Mouse (Mus musculus) left cerebral cortex, postnatal 36 days (tissue): ENCODE results near the gene Col4a2. TPM values are rescaled to one million over a fixed set of nuclear protein-coding genes. Genes with fewer than 3 reads are reported as not detected.

Source experiments
- DNase-seq, 2 experiments: peaks; one replicate each; pipeline ENCODE4 v3.0.0; 2021 to 2022; ENCODE audit warnings: low spot score in 2 of 2, mixed read lengths in 1 of 2
- intact Hi-C: fragments of 180-260 bp; cut with DNase I; formaldehyde crosslinking; loops from one replicate; pipeline ENCODE4 v1.15.1; 2025
- total RNA-seq, 2 experiments: library from RNA; stranded (reverse); gene quantifications; 2 replicates each; pipeline ENCODE4 v1.2.3; 2021

The Col4a2 gene
- total RNA-seq, 2 experiments from 2014 or later: 38.9 to 64.6 TPM

GRCm38 (mm10) chr8:11316118-11316517 is 3.5 kb downstream of the Col4a2 start:
- DNase-seq: no peak
- intact Hi-C loops: no loop called here

GRCm38 (mm10) chr8:11319405-11319804 is 6.8 kb downstream of the Col4a2 start:
- intact Hi-C loops: no loop called here
- no peak for DNase-seq

GRCm38 (mm10) chr8:11321841-11322240 is 9.2 kb downstream of the Col4a2 start:
- intact Hi-C loops: no loop called here
- no peak for DNase-seq

- DNase-seq: no peak
- intact Hi-C loops: no loop called here
Observed at GRCm38 (mm10) chr8:11322724-11323585, 10.3 kb downstream of the Col4a2 start.

- intact Hi-C loops: no loop called here
- no peak for DNase-seq
Observed at GRCm38 (mm10) chr8:11323681-11324080, 11.1 kb downstream of the Col4a2 start.

GRCm38 (mm10) chr8:11324801-11325395 is 12.3 kb downstream of the Col4a2 start:
- DNase-seq: no peak
- intact Hi-C loops: no loop called here

GRCm38 (mm10) chr8:11327298-11327697 is 14.7 kb downstream of the Col4a2 start:
- no peak for DNase-seq
- intact Hi-C loops: no loop called here

- intact Hi-C loops: no loop called here
- no peak for DNase-seq
Observed at GRCm38 (mm10) chr8:11327722-11328417, 15.3 kb downstream of the Col4a2 start.

GRCm38 (mm10) chr8:11331561-11331960 is 19.0 kb downstream of the Col4a2 start:
- intact Hi-C loops: no loop called here
- no peak for DNase-seq

GRCm38 (mm10) chr8:11333746-11334145 is 21.1 kb downstream of the Col4a2 start:
- intact Hi-C loops: no loop called here
- no peak for DNase-seq

GRCm38 (mm10) chr8:11334493-11334892 is 21.9 kb downstream of the Col4a2 start:
- DNase-seq: no peak
- intact Hi-C loops: no loop called here

- no peak for DNase-seq
- intact Hi-C loops: no loop called here
Observed at GRCm38 (mm10) chr8:11335238-11335637, 22.6 kb downstream of the Col4a2 start.

GRCm38 (mm10) chr8:11336346-11336745 is 23.7 kb downstream of the Col4a2 start:
- intact Hi-C loops: no loop called here
- DNase-seq: no peak

GRCm38 (mm10) chr8:11337642-11338041 is 25.0 kb downstream of the Col4a2 start:
- intact Hi-C loops: no loop called here
- no peak for DNase-seq

- intact Hi-C loops: no loop called here
- DNase-seq: no peak
Observed at GRCm38 (mm10) chr8:11338507-11338906, 25.9 kb downstream of the Col4a2 start.

- intact Hi-C loops: no loop called here
- no peak for DNase-seq
Observed at GRCm38 (mm10) chr8:11340310-11341110, 27.9 kb downstream of the Col4a2 start.

- intact Hi-C loops: no loop called here
- DNase-seq: no peak
Observed at GRCm38 (mm10) chr8:11341111-11341566, 28.5 kb downstream of the Col4a2 start.

- DNase-seq: no peak
- intact Hi-C loops: no loop called here
Observed at GRCm38 (mm10) chr8:11344459-11344858, 31.9 kb downstream of the Col4a2 start.

- DNase-seq: no peak
- intact Hi-C loops: no loop called here
Observed at GRCm38 (mm10) chr8:11346225-11346624, 33.6 kb downstream of the Col4a2 start.

GRCm38 (mm10) chr8:11347699-11348098 is 35.1 kb downstream of the Col4a2 start:
- intact Hi-C loops: no loop called here
- DNase-seq: no peak
